Mouse (Mus musculus) kidney, postnatal 14 days (tissue): ENCODE data around the gene Acp4.
"Not testable (repeated sequence)": the region's sequence is repeated elsewhere in the genome, so short reads cannot be mapped to it uniquely, and the experiment has no call there.

Experiments used
- DNase-seq: peaks from one replicate; pipeline ENCODE4 v3.0.0; 2022; ENCODE audit warnings: mixed read lengths

Gene Acp4

DNA sequence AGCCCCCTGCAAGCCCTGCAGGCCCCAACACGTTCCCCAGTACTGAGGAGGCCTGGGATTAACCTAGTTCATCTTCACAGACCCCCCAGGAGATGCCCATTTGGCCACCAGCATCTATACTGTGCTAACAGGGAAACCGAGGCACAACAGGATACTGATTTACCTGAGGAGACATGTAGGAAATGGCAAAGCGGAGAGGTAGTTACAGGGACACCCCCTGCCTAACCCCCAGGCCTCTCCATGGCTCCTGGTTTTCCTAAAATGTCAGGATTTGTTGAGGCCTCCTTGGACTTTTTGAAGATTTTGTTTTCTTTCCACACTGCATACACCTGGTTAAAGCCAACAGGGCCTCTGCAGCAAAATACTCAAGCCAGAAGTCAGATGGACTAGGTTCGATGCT is at the start of gene Acp4:
Gene Acp4, minus strand, starts transcription at position 101 of the 400 bp plus-strand sequence.
- DNase-seq: no peak

DNA sequence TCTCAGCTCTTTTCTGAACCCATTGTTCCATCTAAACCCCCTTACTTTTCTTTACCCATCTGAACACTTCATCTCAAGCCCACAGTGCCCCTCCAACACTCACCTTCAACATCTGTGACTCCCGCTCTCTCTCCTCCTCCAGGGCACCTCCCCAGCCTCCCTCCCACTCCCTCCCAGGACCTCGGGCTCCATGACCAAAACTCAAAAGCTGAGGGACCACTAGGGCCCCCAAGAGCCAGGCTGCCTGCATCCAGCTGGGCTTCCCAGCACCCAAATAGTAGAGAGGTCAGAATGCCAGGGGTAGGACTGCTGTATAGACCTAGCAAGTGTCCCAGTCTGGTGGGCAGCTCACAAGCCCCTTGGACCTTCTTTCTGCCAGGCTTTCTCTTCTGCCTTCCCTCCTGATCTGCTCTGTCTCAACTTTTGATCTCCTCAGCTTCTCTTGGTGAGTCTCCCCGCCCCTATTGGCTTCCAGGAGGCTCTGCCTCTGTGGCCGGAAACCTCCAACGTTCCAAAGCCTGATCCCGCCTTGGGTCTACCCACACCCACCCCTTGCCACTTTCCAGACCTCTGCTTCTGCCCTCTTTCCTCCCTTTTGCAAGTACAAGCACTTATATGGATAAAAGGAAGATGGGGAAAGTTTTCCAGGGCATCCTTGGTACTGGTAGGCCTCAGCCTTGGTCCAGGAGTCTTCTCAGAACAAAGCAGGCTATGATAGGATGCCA is 49.5 kb upstream of the Acp4 start, which contains the start of gene Clec11a:
Gene Clec11a, minus strand, starts transcription at position 387 of the 725 bp plus-strand sequence.
- no peak for DNase-seq

DNA sequence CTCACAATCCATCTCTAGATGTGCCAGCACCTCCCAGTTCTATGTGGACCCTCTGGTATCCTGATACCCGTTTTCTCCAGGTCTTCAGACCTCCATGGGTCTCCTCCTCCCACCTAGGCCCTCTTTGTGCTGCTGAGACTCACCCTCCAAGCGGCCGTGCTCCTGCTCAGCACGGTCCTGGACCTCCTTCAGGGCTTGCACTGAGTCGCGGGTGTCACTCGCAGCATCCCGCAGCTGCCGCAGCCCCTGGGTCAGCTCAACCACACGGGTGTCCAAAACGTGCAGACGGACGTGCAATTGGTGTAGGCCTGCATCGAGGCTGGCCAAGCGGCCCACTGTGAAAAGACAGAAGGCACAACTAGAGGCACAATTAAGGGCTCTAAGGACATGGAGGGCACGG is 48.5 kb upstream of the Acp4 start:
- DNase-seq: no peak

DNA sequence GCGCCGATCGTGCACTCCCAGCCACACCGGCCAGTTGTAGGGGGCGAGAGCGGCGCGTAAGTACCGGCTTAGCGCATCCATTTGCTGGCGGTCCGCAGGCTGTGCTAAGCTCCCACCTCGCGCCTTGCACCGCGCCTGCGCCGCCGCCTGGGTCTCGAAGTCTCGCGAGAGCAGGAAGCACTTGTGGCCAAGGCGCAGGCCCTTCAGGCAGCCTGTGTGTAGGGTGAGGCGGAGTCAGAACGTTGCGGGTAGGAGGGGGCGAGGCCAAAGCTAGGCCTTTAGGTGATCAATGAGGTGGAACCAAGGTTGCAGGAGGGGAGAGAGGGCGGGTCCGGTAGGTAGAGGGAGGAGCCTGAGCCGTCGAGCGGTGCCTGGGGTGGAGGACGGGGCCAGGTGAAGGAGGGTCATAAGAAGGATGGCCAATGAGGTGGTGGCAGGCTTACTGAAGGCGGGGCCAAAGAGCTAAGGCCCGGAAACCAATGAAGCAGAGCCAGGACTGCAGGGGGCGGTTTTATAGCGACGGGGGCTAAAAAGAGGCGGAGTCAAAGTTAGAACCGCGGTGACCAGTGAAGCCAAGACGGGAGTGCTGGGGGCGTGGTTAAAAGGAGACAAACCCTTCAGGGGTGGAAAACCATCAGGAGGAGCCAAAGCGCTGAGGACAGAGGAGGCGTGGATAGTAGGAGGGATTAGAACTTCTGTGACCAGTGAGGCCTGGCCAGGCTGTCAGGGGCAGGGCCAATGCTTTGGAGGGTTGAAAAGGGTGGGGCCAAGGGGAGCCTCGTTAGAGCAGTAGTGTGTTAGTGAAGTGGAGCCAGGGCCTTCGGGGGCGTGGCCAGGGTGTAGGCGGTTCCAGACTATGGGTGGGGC is 47.8 kb upstream of the Acp4 start:
- peak; percentile 98 for DNase-seq

DNA sequence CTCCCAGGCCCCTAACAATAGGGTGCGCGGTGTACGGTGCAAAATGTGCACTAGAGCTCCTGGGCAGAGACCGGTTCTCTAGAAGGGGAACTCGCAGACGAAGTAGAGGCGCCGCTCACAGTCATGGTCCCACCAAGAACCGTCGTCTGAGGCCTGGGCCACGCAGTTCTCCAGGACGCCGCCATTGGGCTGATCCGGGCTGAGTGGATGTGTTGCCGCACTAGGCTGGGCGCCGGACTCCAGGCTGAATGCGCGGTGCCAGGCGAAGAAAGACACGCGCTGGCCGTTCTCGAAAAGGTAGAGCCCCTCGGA is 47.2 kb upstream of the Acp4 start:
- DNase-seq: no peak

DNA sequence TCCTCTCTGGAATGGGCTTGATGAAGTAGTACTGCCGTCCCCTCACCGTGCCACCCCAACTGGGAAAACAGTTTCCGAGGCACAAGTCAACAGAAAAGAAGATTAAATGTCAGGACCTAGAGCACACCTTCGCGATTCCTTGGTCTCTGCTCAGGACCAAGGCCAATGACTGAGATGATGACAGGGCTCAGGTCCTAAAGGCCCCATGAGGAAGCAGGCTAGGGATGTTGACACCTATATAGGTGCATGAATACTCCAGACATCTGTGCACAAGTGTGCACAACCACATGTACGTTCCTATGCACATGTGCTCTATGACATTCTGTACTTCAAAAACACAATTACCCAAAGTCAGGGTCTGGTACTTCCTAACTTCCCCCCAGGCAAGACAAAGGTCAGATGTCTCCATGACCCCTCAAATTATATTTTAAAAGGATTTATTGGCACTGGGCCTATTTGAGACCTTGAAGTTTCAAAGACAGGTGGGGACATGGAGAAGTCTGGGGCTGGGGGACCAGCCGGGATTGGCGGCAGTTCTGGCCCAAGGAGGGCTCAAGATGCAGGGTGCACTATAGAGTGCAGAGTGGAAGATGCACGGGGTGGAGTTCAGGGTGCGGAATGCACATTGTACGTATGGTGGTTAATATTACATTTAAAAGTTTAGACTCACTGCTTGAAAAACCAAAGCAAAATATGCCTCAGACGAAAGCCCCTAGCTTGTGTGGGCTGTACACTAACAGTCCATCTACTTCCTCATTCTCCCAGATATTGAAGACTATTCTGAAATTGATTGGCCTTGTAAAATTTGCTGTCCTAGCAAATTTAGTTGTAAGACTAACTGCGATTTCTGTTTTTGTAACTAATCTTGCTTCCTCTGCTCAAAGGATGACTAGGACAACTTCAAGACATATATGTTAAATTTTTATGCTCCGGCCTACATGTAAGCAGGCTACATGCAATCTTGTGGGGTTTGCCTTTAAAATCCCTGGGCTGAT is 46.5 kb upstream of the Acp4 start:
- no peak for DNase-seq

DNA sequence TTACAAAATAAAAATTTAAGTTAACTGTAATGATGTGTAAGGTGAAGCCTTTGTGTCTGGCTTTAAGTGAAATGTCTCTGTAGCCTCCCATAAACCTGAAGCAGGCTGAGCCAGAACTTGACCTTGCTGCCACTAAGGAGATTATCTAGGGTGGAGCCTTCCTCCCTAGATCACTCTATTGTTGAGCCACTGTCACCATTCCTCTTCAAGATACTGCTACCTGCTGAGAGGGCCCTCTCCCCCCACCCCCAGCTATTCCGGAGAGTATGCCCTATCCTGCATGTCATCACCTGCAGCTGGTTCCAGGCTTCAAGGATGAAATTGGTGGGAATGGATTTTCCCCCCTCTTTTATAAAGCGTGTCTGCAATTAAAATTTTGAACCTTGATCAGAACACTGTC is 40.3 kb upstream of the Acp4 start:
- DNase-seq: not testable (repeated sequence)

DNA sequence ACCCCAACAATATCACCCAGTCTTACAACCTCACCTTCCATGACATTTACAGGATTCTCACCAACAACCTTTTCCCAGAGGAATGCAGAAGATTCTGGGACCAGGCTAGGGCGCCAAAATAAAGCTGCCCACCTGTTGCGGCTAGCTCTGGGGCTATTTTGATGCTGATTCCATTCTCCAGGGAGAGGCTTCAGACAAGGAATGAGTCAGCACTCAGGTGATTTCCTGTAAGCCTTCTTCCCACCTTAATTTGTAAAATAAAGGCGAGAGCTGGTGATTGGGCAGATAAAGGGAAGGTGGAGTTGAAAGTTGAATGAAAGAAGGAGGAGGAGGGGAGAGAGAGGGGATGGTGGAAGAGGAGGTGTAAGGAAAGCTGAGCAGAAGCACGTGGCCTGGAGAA is 34.2 kb upstream of the Acp4 start:
- DNase-seq: no peak

DNA sequence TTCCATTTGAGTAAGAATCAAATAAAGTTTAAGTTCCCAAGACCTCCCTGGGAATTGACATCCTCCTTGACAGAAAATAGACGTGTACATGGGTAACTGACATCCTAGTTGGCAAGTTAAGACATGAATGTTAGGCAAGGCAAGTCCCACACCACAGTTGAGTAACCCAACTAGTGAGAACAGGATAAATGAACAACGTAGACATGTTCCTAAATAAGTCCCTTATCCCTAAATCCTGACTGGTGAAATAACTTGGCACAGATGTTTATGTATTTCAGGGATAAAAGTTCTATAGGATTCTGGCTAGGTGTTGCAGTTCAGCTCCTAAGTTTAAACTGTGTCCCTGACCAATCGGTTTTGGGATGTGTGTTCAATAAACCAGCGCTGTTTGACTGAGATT is 33.8 kb upstream of the Acp4 start:
- no peak for DNase-seq

DNA sequence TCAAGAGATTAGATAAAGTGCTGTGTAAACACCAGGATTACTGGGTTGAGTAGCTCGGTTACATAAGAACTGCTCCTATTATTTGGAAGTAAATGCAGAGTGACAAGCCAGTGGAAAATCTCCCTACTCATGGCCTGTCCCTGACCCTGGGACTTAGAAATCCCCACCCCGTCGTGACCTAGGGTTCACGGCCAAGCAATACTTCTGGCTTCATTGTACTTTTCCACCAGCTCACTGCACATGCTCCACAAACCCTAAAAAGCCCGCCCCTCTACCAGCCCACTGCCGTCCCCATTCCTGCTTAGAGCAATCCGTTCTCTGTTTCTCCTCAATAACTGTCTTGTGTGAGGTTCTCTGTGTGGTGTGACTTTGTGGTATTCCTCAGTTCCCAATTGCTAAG is 30.6 kb upstream of the Acp4 start:
- DNase-seq: no peak

DNA sequence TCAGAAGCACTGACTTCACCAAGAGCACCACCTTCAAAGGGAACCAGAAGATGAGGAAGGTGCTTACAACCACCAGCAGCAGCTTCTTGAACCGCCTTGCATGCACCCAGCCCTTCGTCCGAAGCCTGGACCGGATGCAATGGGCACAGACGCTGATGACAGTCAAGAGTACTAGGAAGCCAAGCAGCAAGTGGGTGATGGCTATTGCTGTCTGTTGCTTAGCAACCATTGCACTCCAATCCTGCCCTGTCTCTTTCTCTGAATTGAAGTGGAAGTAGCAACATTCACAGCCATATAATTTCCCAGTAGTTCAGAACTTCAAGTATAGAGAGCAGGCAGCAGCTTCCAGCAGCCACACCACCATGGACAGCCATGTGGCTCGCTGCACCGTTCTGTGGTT is 24.4 kb upstream of the Acp4 start:
- no peak for DNase-seq

DNA sequence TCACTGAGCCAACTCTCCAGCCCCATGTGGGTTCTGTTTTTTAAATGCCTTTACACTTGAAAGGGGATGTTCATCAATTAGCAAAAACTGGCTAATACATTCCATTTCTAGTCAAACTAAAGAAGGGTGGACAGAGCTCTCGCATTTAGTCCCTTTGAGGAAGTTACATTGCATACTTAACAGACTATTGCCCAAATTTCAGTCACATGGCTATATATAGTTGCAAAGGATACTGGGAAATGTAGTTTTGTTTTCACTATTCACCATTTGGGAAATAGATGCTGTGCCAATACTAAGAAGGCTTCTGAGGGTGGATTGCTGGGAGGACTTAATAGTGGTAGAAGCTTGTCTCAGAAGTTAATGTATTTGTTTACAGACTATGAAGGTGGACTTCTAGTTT is 23.8 kb upstream of the Acp4 start:
- DNase-seq: no peak

DNA sequence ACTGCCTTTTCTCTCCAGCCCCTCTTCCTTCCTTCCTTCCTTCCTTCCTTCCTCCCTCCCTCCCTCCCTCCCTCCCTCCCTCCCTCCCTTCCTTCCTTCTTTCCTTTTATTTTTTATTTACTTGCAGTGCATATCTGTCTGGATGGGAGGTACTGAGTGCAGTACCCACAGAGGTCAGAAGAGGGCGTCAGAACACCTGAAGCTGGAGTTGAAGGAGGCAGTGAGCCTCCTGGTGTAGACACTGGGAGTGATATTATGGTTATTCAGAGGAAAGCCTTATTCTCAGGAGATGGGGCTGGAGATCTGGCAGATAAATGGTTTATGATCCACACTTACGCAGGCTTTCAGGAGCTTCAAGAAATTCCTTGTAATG is 20.1 kb upstream of the Acp4 start:
- DNase-seq: no peak

DNA sequence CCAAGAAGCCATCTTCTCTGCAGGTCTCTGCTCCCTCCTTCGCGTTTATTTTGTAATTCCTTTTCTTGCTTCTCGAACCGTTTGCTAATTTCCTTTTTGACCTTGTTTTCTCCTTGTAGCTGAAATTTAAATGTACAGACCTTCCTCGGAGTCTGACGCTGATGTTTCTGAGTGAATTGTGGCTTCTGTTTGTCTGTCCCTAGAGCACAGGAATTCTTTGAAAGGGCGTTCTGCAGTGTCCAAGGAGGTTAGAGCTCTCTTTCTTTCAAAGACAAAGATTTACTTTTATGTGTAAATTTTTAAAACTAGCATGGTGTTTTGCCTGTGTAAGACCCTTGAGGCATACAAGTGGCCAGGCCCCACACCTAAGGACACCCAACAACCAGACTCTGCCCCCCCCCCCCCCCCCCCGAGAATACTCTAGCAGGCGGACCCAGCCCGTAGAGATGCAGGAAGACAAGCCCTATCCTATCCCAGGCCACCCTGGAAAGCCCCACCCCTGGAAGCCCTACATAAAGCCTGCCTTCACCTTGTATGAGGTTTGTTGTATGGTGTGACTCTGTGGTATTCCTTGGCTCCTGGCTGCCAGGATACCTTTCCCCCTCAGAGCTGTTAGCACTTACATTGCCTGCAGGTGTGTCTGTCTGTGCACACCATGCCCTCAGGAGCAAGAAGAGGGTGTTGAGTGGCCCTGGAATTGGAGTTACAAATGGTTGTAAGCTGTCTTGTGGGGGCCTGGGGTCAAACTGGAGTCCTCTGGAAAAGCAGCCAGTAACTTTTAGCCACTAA is 19.5 kb upstream of the Acp4 start:
- no peak for DNase-seq

DNA sequence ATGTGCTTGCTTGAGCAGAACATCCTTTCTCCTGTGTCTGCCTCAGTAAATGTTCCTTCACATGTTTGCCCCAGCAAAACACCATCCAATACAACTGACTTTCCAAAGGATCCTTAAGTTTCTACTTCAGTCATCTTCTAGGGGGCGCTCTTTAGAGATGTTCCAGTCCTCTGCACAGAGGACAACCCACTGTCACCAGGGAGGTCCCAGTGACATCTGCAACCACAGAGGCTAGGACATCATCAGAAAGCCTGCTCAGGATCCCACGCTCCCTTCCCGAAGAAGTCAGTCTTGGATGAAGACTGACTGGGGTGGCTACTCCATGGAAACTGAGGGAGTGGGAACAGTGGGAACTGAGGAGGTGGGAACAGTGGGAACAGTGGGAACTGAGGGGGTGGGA is 18.4 kb upstream of the Acp4 start:
- DNase-seq: no peak

DNA sequence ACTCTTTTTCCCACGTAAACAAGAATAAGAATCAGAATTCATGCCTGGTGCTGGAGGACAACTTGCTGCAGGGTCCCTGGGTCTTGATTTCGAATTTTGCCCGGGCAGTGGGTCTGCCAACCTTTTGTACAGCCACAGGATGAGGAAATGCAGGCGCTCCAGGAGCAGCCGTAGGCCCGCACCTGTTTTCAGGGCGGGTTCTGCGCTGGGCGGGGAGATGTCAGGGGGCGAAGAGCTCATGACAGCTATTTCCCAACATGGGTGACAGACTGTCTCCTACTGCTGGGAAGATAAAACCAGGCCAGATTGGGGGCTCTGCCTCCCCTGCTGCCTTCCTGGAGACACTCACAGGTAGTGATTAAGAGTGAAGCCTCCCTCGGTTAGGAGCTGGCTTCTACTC is 16.9 kb upstream of the Acp4 start:
- DNase-seq: no peak

DNA sequence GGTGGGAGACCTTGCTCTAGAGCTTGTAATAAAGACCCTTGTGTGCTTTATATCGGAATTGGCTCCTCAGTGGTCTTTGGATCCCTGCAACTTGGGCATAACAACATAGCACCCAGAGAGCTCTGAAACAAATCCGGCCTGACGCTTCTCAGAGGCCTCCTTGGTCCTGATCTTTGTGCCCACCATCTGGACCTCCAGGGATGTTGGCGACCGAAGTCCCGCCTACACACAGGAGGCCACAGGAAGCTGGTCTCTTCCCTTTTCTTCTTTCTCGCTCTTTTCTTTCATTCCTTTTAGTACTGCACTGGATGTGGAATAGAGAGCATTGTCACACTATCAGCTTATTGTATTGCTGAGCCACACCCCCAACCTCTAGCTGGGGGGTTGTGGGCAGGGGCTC is 16.3 kb upstream of the Acp4 start:
- no peak for DNase-seq

DNA sequence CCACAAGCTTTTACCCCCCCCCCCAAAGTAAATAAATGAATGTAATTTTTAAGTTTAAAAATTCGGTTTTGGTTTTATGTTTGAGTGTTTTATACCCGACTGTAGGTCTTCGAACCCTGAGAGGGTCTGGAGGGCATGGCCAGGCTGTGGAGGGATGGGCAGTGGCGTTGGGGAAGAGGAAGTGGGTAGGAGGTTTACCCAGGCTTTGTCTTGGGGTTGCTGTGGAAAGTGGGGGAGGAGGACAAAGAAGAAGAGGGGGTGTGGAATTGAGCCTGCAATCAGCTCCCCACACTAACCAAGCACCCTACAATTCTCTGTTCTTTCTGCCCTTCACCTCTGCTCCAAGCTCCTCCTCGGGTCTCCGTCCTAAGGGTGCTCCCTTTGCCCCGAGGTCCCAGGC is 15.4 kb upstream of the Acp4 start:
- no peak for DNase-seq

DNA sequence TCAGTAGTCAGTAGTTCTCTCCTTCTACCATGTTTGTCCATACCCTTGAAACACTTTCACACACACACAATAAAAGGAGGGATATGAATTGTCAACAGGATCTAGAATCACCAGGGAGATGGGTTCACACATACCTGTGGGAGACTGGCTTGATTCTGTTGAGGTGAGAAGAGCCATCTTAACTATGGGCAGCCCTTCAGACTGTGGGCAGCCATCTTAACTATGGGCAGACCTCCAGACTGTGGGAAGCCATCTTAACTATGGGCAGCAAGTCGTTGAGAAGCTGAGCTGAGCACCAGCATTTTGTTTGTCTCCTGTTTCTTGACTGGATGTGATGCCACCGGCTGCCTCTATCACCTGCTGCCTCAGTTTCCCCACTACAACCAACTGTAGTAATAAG is 14.1 kb upstream of the Acp4 start:
- DNase-seq: no peak

DNA sequence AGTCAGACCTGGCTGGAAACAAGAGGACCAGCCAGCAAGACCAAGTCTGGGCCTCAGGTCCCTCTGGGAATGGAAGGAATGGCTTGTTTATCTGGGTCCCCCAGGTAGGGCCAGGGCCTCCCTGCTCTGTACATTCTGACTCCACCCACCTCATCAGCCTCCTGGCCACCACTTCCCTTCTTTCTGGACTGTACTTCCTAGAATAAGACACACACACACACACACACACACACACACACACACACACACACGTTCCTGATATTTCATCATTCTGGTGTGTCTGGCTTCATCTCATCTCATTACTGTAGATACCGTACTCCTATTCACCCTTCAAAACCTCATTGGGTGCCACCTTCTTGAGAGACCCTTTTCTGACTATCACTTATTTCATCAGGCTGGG is 12.2 kb upstream of the Acp4 start:
- no peak for DNase-seq

DNA sequence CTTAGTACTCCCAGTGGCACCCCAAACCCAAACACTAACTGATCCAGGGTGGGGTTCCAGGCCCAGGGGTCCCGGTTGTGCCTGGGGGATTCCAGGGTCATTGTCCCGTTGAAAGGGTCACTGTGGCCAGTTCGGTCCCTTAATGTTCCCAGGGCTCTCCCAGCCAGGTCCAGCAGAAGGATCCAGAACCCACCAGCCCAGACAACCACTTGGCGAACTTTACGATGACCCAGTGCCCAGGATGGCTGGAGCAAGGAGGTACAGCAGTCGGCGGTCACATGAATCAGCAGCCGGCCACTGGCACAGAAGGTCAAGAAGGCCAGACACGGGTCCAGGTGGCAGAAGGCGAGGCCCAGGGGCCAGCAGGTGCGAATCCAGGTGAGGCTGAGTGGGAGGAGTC is 10.9 kb upstream of the Acp4 start:
- DNase-seq: no peak
